Mouse (Mus musculus) embryonic facial prominence, embryonic 14.5 days (tissue): ENCODE results near the gene Otub1. TPM values are rescaled to one million over a fixed set of nuclear protein-coding genes. Genes with fewer than 3 reads are reported as not detected.

Source experiments
- ATAC-seq: fragments of 200-750 bp; cut with Nextera tagmentation; 2 replicates; pipeline ENCODE4 v1.8.0; 2017; ENCODE audit warnings: low read depth, moderate number of reproducible peaks, moderate TSS enrichment
- DNase-seq: peaks from one replicate; pipeline ENCODE4 v3.0.0-alpha.2; 2015; ENCODE audit warnings: low spot score
- H3K27ac ChIP-seq: fragments of 300-500 bp; sonication (generic); replicated peaks from 2 replicates; pipeline ENCODE4 v1.5.1; 2014; ENCODE audit warnings: low read depth, mild to moderate bottlenecking, low read length, moderate library complexity
- H3K27me3 ChIP-seq: fragments of 300-500 bp; sonication (generic); replicated peaks from 2 replicates; pipeline ENCODE4 v1.6.1; 2014; ENCODE audit warnings: low read length; ENCODE audit not compliant: control insufficient read depth, insufficient read depth
- H3K36me3 ChIP-seq: fragments of 300-500 bp; sonication (generic); 2 replicates; pipeline ENCODE4 v1.6.1; 2014; ENCODE audit warnings: low read length, mixed read lengths; ENCODE audit not compliant: control insufficient read depth, insufficient read depth
- H3K4me1 ChIP-seq: fragments of 300-500 bp; sonication (generic); 2 replicates; pipeline ENCODE4 v1.6.1; 2014; ENCODE audit warnings: antibody characterized with exemption, low read length; ENCODE audit not compliant: control insufficient read depth, insufficient read depth
- H3K4me2 ChIP-seq: fragments of 300-500 bp; sonication (generic); 2 replicates; pipeline ENCODE4 v1.6.1; 2014; ENCODE audit warnings: low read depth, mild to moderate bottlenecking, low read length, moderate library complexity, mixed read lengths
- H3K4me3 ChIP-seq: fragments of 300-500 bp; sonication (generic); 2 replicates; pipeline ENCODE4 v1.5.1; 2014; ENCODE audit warnings: low read depth, mild to moderate bottlenecking, low read length
- H3K9ac ChIP-seq: fragments of 300-500 bp; sonication (generic); 2 replicates; pipeline ENCODE4 v1.6.1; 2014; ENCODE audit warnings: low read depth, mild to moderate bottlenecking, low read length, moderate library complexity, mixed read lengths
- H3K9me3 ChIP-seq: fragments of 300-500 bp; sonication (generic); 2 replicates; pipeline ENCODE4 v1.6.1; 2016; ENCODE audit warnings: low read length; ENCODE audit not compliant: control insufficient read depth
- WGBS: fragments of 180-500 bp; shearing (Covaris S2); extraction: QIAGEN DNeasy Blood & Tissue Kit; methylation state at CpG from one replicate; pipeline ENCODE4 v1.1.7; 2014; 5-methylcytosine and 5-hydroxymethylcytosine counted together
- polyA plus RNA-seq: library from polyadenylated mRNA; unstranded; fragments of >200 nt; fragmentation: Nextera tagmentation; extraction: Ambion mirVana; gene quantifications from 2 replicates; pipeline ENCODE4 v1.2.1, GENCODE M21; 2014

Otub1 gene
- polyA plus RNA-seq = 172 and 199 TPM in 2 replicates

GRCm38 (mm10) chr19:7205753-7206736 lies at the start of gene Otub1:
TSS of gene Otub1 (minus strand) at chr19:7206316.
- H3K36me3 ChIP-seq = peaks cover 32% of the 10 kb centered on the region
- H3K9me3 ChIP-seq = no peaks in the 10 kb centered on the region
- H3K4me1 ChIP-seq = peaks cover 10% of the 10 kb centered on the region
- WGBS = under 1% methylated on average over 43 of the region's 79 CpGs
- ATAC-seq = peak; percentile 96
- peak; percentile 98 for DNase-seq
- H3K27ac ChIP-seq = peak within 1 kb of the TSS; percentile 85
- peak within 1 kb of the TSS; percentile 79 for H3K4me2 ChIP-seq
- H3K4me3 ChIP-seq = peak within 1 kb of the TSS; percentile 68
- H3K27me3 ChIP-seq = no peaks in the 10 kb centered on the region
- H3K9ac ChIP-seq = peak within 1 kb of the TSS; percentile 73

GRCm38 (mm10) chr19:7246021-7246420 lies 39.9 kb upstream of the Otub1 start:
- ATAC-seq (no peak), DNase-seq (no peak)
- no peak overlapping the region for H3K9ac ChIP-seq
- H3K4me3 ChIP-seq = no peak overlapping the region
- H3K4me1 ChIP-seq = no peaks in the 10 kb centered on the region
- H3K27me3 ChIP-seq = no peaks in the 10 kb centered on the region
- no peak overlapping the region for H3K4me2 ChIP-seq
- WGBS = 71% methylated on average over 3 of the region's 3 CpGs
- H3K36me3 ChIP-seq = no peaks in the 10 kb centered on the region
- no peaks in the 10 kb centered on the region for H3K9me3 ChIP-seq
- H3K27ac ChIP-seq = no peak overlapping the region

- Histone ChIP-seq H3K27me3 (no peaks in the 10 kb centered on the region), H3K27ac (peak within 1 kb of the TSS; percentile 73; the same call in 1 of the 2 replicates), H3K4me1 (peaks cover 6% of the 10 kb centered on the region; the same call in 1 of the 2 replicates), H3K9me3 (no peaks in the 10 kb centered on the region), H3K4me3 (peak within 1 kb of the TSS; percentile 69), H3K36me3 (peaks cover 17% of the 10 kb centered on the region), H3K9ac (peak within 1 kb of the TSS; percentile 82), H3K4me2 (peak within 1 kb of the TSS; percentile 73)
- ATAC-seq (peak; percentile 98), DNase-seq (peak; percentile 97)
- under 1% methylated on average over 56 of the region's 80 CpGs for WGBS
These were observed 34.9 kb upstream of the Otub1 start, which contains the start of gene Naa40 for GRCm38 (mm10) chr19:7240782-7241690. TSS of gene Naa40 (minus strand) at chr19:7241183.

GRCm38 (mm10) chr19:7240291-7240690 lies 34.2 kb upstream of the Otub1 start:
- Histone ChIP-seq H3K4me2 (peak overlapping the region; percentile 73), H3K36me3 (peaks cover 19% of the 10 kb centered on the region), H3K4me1 (peaks cover 6% of the 10 kb centered on the region; the same call in 1 of the 2 replicates), H3K27ac (peak overlapping the region; percentile 73; the same call in 1 of the 2 replicates), H3K9ac (peak overlapping the region; percentile 82), H3K27me3 (no peaks in the 10 kb centered on the region), H3K4me3 (peak overlapping the region; percentile 69), H3K9me3 (no peaks in the 10 kb centered on the region)
- DNase-seq (no peak), ATAC-seq (no peak)
- 2% methylated on average over 13 of the region's 13 CpGs for WGBS

- Histone ChIP-seq H3K4me2 (peak overlapping the region; percentile 73), H3K4me3 (peak overlapping the region; percentile 69), H3K9me3 (no peaks in the 10 kb centered on the region), H3K4me1 (peaks cover 6% of the 10 kb centered on the region; the same call in 1 of the 2 replicates), H3K27me3 (no peaks in the 10 kb centered on the region), H3K27ac (no peak overlapping the region), H3K9ac (peak overlapping the region; percentile 82), H3K36me3 (peaks cover 19% of the 10 kb centered on the region)
- WGBS = 85% methylated on average over 3 of the region's 3 CpGs
- ATAC-seq = no peak
- no peak for DNase-seq
These were observed 33.5 kb upstream of the Otub1 start for GRCm38 (mm10) chr19:7239574-7239973.

GRCm38 (mm10) chr19:7236742-7237141 lies 30.6 kb upstream of the Otub1 start:
- DNase-seq = no peak
- ATAC-seq = no peak
- Histone ChIP-seq H3K4me2 (no peak overlapping the region), H3K4me1 (peaks cover 6% of the 10 kb centered on the region; the same call in 1 of the 2 replicates), H3K4me3 (no peak overlapping the region), H3K9ac (no peak overlapping the region), H3K9me3 (no peaks in the 10 kb centered on the region), H3K36me3 (peaks cover 33% of the 10 kb centered on the region), H3K27me3 (no peaks in the 10 kb centered on the region), H3K27ac (no peak overlapping the region)
- WGBS = 86% methylated on average over 4 of the region's 4 CpGs

- Histone ChIP-seq H3K9me3 (no peaks in the 10 kb centered on the region), H3K4me1 (peaks cover 6% of the 10 kb centered on the region; the same call in 1 of the 2 replicates), H3K4me3 (no peak overlapping the region), H3K36me3 (peaks cover 39% of the 10 kb centered on the region), H3K4me2 (no peak overlapping the region), H3K9ac (no peak overlapping the region), H3K27ac (no peak overlapping the region), H3K27me3 (no peaks in the 10 kb centered on the region)
- 91% methylated on average over 2 of the region's 2 CpGs for WGBS
- ATAC-seq (no peak), DNase-seq (peak; percentile 28)
These were observed 29.9 kb upstream of the Otub1 start for GRCm38 (mm10) chr19:7236011-7236410.

- Histone ChIP-seq H3K4me3 (no peak overlapping the region), H3K9ac (no peak overlapping the region), H3K36me3 (peaks cover 44% of the 10 kb centered on the region), H3K9me3 (no peaks in the 10 kb centered on the region), H3K27ac (no peak overlapping the region), H3K4me2 (no peak overlapping the region), H3K4me1 (peaks cover 6% of the 10 kb centered on the region; the same call in 1 of the 2 replicates), H3K27me3 (no peaks in the 10 kb centered on the region)
- 93% methylated on average over 9 of the region's 9 CpGs for WGBS
- ATAC-seq (no peak), DNase-seq (no peak)
These were observed 29.3 kb upstream of the Otub1 start for GRCm38 (mm10) chr19:7235461-7235860.
